Mouse (Mus musculus) mouse embryonic stem cell (cell line): ENCODE measurements around the gene Eif2b5.
"Not testable (repeated sequence)": the region's sequence is repeated elsewhere in the genome, so short reads cannot be mapped to it uniquely, and the experiment has no call there.

ENCODE experiments used
- in situ Hi-C, 2 experiments: fragments of 300-500 bp; cut with MboI; formaldehyde crosslinking; loops; 1 replicate in 1 of 2; 3 replicates in 1 of 2; pipeline ENCODE4 v1.14.3; 2019 to 2020; ENCODE audit warnings: low sequenced_read_pairs in 2 of 2, low pct_unique_long_range_greater_than_20kb in 1 of 2, mixed read lengths in 1 of 2; ENCODE audit not compliant: unreplicated experiment in 1 of 2

Gene Eif2b5

DNA sequence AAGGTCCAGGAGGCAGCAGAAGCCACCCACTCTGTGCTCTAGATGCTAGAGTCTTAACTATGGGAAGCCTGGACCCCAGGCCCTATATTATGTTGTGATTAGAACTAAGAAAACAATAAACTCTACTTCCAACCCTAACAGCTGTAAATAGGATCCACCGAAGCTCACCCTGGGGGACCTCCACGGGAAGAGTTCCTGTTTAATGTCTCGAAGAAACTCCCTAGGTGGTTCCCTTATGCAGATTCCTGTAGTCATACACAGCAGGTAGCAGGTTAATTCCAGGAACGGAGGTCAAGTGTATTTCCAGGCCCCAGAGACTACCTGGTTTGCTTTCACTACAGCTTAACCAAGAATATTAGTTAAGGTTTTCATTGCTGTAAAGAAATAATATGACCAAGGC is 13.6 kb upstream of the Eif2b5 start:
- in situ Hi-C loops, result no loop called here

- in situ Hi-C loops, result no loop called here
These were observed 12.6 kb upstream of the Eif2b5 start for GRCm38 (mm10) chr16:20486048-20486447.

DNA sequence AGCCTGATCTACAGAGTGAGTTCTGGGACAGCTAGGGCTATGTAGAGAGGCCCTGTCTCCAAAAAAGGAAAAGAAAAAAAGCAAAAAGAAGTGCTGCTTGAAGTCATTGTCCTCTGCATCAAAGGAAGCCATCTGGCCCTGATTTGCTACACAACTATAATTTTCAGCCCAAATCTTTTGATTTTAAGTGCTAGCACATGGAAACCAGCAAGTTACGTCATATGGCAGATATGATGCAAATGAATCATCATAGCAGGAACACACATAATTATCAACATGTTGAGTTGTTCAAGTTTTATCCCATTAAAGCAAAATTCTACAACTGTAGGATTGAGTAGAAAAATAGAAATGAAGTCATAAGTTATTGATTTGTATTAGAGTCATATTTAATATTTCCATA is 10.5 kb upstream of the Eif2b5 start:
- in situ Hi-C loops, result no loop called here

- in situ Hi-C loops, result not testable (repeated sequence)
These were observed 9.9 kb upstream of the Eif2b5 start for GRCm38 (mm10) chr16:20488751-20489150.

GRCm38 (mm10) chr16:20489233-20489632 is 9.4 kb upstream of the Eif2b5 start:
- in situ Hi-C loops, result no loop called here

DNA sequence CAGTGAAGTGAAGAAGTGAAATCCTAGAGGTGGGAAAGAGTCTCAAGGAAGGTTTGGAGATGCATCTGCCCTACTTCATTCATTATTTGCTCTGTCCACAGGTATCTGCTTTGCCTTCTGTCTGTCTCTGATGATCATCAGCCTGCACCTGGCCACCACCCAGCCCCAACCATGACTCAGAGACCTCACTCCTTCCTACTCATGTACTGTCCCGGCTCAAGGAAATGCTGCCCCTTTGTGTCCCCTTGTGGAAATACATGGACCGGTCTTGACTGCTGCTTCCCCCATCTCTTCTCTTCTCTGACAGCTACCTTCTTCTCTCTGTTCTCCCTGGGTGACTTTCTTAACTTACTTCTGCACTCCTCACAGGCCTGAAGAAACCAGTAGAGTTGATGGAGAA is 8.0 kb upstream of the Eif2b5 start:
- in situ Hi-C loops, result no loop called here

- in situ Hi-C loops, result no loop called here
These were observed 7.3 kb upstream of the Eif2b5 start for GRCm38 (mm10) chr16:20491301-20491700.

- in situ Hi-C loops, result no loop called here
These were observed 5.2 kb upstream of the Eif2b5 start for GRCm38 (mm10) chr16:20493452-20493851.

DNA sequence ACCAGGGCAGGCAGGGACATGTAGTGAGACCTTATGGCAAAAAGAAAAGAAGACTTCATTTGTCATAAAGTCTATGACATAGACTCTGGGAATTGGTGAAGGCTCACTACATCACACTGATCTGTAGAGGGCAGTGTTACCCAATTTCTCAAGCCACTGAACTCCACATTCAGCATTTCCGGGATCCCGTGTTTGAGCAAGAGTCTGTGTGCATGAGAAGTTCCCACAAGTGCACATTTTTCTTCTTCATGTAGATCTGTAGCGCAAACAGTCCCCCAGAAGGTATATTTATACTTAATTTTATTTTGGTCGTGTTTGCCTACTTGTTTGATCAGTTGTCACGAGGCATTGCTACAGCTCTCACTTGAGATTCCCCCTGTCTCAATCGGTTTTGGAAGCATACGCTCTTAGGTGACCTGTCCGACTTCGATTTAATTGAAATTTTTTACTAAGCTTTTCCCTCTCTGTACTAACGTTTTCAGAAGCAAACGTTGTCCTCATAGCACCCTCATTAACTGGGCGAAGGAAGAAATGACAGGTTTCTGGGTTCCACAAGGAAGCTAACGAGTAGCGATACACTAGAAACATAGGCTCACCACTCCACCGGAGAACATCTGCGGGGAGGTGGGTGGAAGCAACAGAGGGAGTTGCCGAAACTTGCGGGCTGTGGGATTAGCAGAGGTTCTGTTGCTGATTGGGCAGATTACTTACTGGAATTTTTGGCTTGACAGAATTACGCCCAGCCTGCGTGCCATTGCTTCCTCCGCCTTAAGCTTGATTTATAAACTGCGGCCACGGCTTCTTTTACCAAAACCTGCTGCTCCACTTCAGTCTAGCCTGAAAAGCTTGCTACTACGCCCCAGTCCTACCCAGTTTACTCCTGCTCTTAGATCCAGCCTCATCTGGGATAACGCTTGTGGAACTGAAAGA is 1.7 kb upstream of the Eif2b5 start:
- in situ Hi-C loops, result no loop called here

- in situ Hi-C loops, result no loop called here
These were observed 489 bp upstream of the Eif2b5 start for GRCm38 (mm10) chr16:20497980-20498676.

DNA sequence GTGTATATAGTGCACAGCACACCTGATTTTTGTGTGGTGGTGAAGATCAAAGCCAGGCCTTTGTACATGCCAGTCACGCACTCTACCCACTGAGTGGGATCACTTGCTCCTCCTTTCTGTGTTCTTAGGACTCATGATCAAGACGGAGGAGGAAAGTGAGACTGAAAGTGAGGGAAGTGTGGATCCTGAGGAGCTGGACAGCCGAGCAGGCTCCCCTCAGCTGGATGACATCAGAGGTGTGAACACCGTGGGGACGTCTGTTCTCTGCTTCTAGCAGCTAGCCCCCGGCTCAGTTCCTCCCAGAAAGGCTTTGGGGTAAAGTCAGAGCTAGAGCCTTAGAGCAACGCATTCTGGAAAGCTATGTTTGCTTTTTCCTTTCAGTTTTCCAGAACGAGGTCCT is 7.4 kb downstream of the Eif2b5 start:
- in situ Hi-C loops, result loop anchor here (5.0 to 10.0 kb wide), 2 partner anchors 139 to 176 kb away; no protein-coding TSS in a partner anchor

GRCm38 (mm10) chr16:20509349-20509748 is 10.7 kb downstream of the Eif2b5 start:
- in situ Hi-C loops, result loop anchor here (5.0 to 10.0 kb wide), 2 partner anchors 135 to 173 kb away; no protein-coding TSS in a partner anchor

GRCm38 (mm10) chr16:20511277-20511847 is 12.7 kb downstream of the Eif2b5 start:
- in situ Hi-C loops, result no loop called here

DNA sequence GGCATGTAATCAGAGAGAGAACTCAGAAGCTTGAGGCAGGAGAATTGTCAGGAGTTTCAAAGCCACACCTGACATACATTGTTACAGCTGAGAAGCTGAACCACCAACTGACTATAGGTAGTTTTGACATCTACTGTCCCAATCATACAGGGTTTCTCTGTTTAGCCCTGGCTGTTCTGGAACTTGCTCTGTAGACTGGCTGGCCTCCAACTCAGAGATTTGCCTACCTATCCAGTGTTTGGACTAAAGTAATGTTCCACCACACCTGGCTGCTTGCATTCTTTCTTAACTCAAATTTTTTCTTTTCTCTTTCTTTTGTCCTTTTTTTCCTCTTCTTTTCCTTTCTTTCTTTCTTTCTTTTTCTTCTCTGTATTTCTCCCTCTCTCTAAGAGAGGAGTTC is 17.4 kb downstream of the Eif2b5 start:
- in situ Hi-C loops, result no loop called here

- in situ Hi-C loops, result no loop called here
These were observed 18.1 kb downstream of the Eif2b5 start, which contains the start of gene Dvl3 for GRCm38 (mm10) chr16:20516726-20517201. TSS of gene Dvl3 (plus strand) at chr16:20516982.

DNA sequence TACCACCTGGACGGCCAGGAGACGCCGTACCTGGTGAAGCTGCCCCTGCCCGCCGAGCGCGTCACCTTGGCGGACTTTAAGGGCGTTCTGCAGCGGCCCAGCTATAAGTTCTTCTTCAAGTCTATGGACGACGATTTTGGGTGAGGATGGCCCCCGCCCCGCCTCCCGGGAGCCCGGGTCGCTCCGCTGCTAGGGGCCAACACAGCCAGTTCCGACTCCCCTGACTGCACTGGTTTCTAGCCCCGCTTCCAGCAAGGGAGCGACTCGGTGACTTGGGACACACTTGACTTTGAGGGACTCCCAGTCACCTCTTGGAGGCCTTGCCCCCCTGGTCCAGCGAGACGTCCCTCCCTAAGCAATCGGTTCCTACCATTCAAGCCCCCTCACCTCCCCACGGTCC is 18.6 kb downstream of the Eif2b5 start:
- in situ Hi-C loops, result no loop called here

DNA sequence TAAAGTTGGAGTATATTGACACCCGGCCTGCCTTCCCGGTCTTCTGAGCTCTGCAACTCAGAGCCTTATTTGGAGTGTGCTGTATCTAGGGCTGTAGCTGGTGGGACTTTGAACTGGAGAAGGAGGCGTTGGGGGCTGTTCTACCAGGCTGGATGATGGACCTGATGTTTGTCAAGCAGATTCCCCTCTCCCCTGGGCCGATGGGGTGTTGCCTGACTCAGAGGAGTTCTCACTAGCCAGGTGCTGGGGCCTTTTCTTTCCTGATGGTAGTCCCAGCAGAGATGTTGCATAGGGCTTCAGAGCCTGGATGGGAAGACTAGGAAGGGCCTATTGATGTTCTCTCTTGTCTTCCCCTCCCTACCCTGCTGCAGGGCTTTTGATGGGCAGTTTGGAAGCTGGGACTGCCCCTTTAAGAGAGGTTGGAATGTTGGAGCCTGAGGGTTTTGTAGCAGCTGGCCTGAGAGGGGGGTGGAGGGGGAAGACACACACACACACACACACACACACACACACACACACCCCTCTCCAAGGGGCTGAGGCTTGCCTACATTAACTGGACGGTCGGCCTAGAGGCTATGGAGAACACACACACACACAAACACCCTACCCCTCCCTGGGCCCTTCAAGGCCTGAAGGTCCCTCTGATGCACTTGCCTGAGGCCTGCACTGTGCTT is 19.2 kb downstream of the Eif2b5 start:
- in situ Hi-C loops, result no loop called here

DNA sequence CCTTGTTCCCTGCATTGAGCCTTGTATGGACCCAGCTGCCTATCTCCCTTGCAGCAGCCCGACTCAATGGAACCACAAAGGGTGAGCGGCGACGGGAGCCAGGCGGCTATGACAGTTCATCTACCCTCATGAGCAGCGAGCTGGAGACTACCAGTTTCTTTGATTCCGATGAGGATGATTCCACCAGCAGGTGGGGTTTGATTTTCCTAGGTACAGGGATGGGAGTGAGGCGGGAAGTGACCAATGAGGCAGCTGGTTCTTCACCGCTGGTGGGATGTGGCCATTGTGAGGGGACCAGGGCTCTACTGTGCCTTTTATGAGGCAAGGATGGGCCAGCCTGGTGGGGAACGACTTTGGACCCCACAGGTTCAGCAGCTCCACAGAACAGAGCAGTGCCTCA is 25.3 kb downstream of the Eif2b5 start:
- in situ Hi-C loops, result no loop called here

DNA sequence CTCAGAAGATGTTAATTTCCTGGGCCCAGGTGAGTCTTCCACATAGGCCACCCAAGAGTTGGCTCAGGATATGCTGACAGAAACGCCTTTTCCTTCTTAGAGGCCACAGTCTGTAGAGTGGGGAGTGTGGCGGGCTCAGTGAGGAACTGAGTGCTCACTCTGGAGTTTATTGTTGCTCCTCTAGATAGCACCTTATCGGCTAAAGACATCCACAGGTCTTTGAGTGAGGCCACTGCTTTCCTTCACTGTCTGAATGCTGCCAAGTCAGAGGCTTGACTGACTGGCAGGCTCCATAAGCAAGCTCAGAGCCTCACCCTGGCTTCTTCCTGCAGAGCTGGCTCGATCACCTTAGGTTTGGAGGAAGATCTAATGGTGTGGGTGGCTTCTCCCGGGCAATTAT is 30.2 kb downstream of the Eif2b5 start:
- in situ Hi-C loops, result no loop called here
